Mouse (Mus musculus): ENCODE measurements around the gene Lrrd1. TPM values are rescaled to one million over a fixed set of nuclear protein-coding genes. Genes with fewer than 3 reads are reported as not detected.

The Lrrd1 gene
- total RNA-seq (2023; ENCODE audit: inconsistent age): 0.30 to 0.35 TPM in 2 of 4 replicates, not detected in the others

GRCm38 (mm10) chr5:3845026-3845425 lies at the start of gene Lrrd1:
TSS of gene Lrrd1 (plus strand) at chr5:3845173.

DNA sequence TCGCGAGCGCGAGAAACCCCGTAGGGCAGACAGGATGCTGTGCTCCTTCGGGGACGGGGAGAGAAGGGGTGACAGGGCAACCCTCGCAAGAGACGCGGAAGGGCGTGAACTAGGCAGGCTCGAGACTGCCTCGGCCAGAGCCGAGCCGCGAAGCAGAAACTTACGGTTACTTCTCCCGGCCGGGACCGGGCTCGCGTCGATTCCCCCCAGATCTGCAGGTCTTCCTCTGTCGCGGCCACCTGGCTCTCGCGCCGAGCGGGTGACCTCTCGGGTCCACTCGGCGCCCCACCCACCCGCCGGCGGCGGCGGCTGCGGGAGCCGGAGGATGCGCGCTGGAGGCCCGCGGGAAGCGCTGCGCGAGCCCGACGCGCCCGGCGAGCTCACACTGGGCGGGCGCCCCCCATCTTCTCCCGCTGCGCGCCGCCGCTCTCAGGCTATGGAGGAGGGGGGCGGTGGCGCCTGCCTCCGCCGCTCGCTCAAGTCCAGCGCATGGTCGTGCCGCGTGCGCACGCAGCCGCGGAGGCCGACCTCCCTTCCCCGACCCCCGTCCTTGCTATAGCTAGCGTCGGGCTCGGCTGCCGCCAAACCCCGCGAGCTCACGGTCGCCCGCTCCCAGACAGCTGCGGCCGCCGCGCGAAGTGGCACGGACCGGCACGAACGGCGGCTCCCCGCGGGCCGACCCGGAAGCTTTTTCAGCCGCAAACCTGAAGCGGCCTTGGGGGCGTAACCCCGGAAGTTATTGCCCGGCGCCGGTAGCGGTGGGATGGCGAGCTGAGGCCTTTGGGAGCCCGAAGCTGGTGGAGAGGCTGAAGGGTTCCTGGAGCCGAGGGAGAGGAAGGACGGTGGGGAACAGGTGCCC lies 42.3 kb upstream of the Lrrd1 start, which contains the start of the genes Ankib1 and Krit1:
TSS of gene Ankib1 (minus strand) at position 493 of the 859 bp plus-strand sequence.
TSS of gene Krit1 (plus strand) at position 752 of the 859 bp plus-strand sequence.

DNA sequence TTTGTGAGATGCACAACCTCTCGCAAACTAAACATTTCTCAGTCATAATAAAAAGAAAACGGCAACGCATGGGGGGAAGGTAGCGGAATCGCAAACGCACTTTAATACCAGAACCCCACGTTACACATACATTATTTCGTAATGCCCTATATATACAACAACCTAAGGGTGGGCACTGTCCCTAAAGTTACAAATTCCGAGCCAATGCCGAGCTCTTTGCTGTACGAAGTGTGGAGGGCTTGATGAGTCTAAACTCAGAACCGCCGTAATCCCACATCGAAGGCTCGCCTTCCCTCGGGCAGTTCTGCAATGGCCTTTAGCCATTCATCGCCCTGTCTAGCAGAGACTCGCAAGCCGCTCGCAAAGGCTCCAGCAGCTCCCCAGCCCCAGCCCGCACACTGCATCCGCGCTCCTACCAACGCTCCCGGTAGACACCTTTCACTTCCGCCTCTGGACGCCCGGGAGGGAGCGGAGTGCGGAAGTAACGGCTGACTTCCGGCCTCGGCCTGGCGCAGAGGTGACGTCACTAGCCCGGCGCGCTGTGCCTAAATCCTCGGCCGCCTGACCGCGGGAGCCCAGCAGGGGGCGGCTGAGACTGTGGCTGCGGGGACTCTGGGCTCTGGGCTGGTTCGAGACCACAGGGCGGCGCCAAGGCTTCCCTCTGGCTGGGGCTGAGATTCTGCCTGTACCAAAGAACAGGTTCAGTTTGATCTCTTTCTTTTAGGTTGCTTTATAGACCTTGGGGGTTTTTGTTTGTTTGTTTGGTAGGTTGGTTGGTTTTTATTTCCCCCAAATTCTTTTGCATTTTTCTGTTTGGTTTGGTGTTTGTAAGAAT lies 48.7 kb downstream of the Lrrd1 start, which contains the start of gene Mterf1a:
TSS of gene Mterf1a (minus strand) at position 475 of the 835 bp plus-strand sequence.

Other genes starting within 250 kb of the Lrrd1 start
- gene Pex1, start 249.1 kb upstream of the Lrrd1 start, total RNA-seq (2023; ENCODE audit: inconsistent age): 21.8 to 30.2 TPM (median 25.1 TPM) in 4 replicates
- gene Rbm48, start 248.6 kb upstream of the Lrrd1 start, total RNA-seq (2023; ENCODE audit: inconsistent age): 62.6 to 70.0 TPM (median 64.4 TPM) in 4 replicates
- gene Tmbim7, start 194.0 kb upstream of the Lrrd1 start, total RNA-seq (2023; ENCODE audit: inconsistent age): not detected in 4 replicates
- gene Gatad1, start 188.0 kb upstream of the Lrrd1 start, total RNA-seq (2023; ENCODE audit: inconsistent age): 41.5 to 44.5 TPM (median 42.1 TPM) in 4 replicates
- 55.0 to 64.8 TPM (median 57.9 TPM) in 4 replicates for gene Ankib1, start 42.2 kb upstream of the Lrrd1 start, total RNA-seq (2023; ENCODE audit: inconsistent age)
- 68.2 to 81.4 TPM (median 75.9 TPM) in 4 replicates for gene Krit1, start 42.0 kb upstream of the Lrrd1 start, total RNA-seq (2023; ENCODE audit: inconsistent age)
- 11.8 to 16.6 TPM (median 13.6 TPM) in 4 replicates for gene Mterf1a, start 48.8 kb downstream of the Lrrd1 start, total RNA-seq (2023; ENCODE audit: inconsistent age)
- gene Akap9, start 82.9 kb downstream of the Lrrd1 start, total RNA-seq (2023; ENCODE audit: inconsistent age): 91.7 to 113 TPM (median 101 TPM) in 4 replicates